Mouse (Mus musculus) hematopoietic multipotent progenitor cell, adult 10-12 weeks (in vitro differentiated cells): Measurements from ENCODE around the gene Rps3. TPM values are rescaled to one million over a fixed set of nuclear protein-coding genes. Genes with fewer than 3 reads are reported as not detected.

ENCODE experiments used
- polyA plus RNA-seq: library from polyadenylated mRNA; stranded (reverse); fragments of >175 nt; gene quantifications from 2 replicates; pipeline ENCODE4 v1.2.3, GENCODE M21; 2012; ENCODE audit warnings: low replicate concordance

The Rps3 gene
- polyA plus RNA-seq, result 51.6 and 486 TPM in 2 replicates

GRCm38 (mm10) chr7:99483271-99483923 is at the start of gene Rps3:
Gene Rps3 (minus strand): TSS chr7:99483738.

GRCm38 (mm10) chr7:99465811-99466210 is 17.7 kb downstream of the Rps3 start, which contains the start of gene Klhl35:
Gene Klhl35 (plus strand): TSS chr7:99466004.

Other genes with a start within 250 kb of the Rps3 start
- 0.10 TPM in 2 replicates for gene Mogat2, start 245.1 kb downstream of the Rps3 start, polyA plus RNA-seq
- 0.59 and 4.2 TPM in 2 replicates for gene Map6, start 216.3 kb downstream of the Rps3 start, polyA plus RNA-seq
- 4.3 and 4.5 TPM in 2 replicates for gene Serpinh1, start 130.5 kb downstream of the Rps3 start, polyA plus RNA-seq
- 11.4 and 29.5 TPM in 2 replicates for gene Gdpd5, start 102.3 kb downstream of the Rps3 start, polyA plus RNA-seq
- gene Klhl35, start 17.7 kb downstream of the Rps3 start, polyA plus RNA-seq, result 0.26 and 0.65 TPM in 2 replicates
- gene Arrb1, start 51.7 kb upstream of the Rps3 start, polyA plus RNA-seq, result 18.3 and 74.9 TPM in 2 replicates
- 5.1 and 10.2 TPM in 2 replicates for gene Tpbgl, start 143.4 kb upstream of the Rps3 start, polyA plus RNA-seq
- 2.0 and 19.5 TPM in 2 replicates for gene Slco2b1, start 227.6 kb upstream of the Rps3 start, polyA plus RNA-seq
- gene Olfr520, start 246.5 kb upstream of the Rps3 start, polyA plus RNA-seq, result 0.15 TPM in 1 of 2 replicates, not detected in the other